Mouse (Mus musculus): ENCODE results near the gene Hoxd10.

GRCm38 (mm10) chr2:74732513-74733316 lies 41.0 kb downstream of the Hoxd10 start:
- TF ChIP-seq POLR2A (IDR thresholded peaks at IDR 0.05; ENCODE audit: insufficient read depth, low read depth, low read length) = no peak
- TF ChIP-seq CTCF (IDR thresholded peaks at IDR 0.05) = no peak

Data from heart, adult 2 months (tissue).